Comparison of ENCODE assay signal across 7 mouse cellular contexts in genomic region chrX:169969765-169970164, GRCm38 (mm10). TPM values are rescaled to one million over a fixed set of nuclear protein-coding genes. Genes with fewer than 3 reads are reported as not detected.
DNase-seq lines count a peak whose midpoint lies in the region; ATAC-seq and TF ChIP-seq lines count a peak whose summit lies in the region.
"Not testable (repeated sequence)": the region's sequence is repeated elsewhere in the genome, so short reads cannot be mapped to it uniquely, and the experiment has no call there.

No protein-coding gene starts in this region.

- H3K27ac ChIP-seq in liver, adult 2 months (replicated peaks; ENCODE audit: insufficient read depth, low read depth, low read length); midbrain, embryonic 13.5 days: not testable (repeated sequence)

- not testable (repeated sequence) for TF ChIP-seq POLR2A in liver, adult 2 months (IDR thresholded peaks at IDR 0.05; ENCODE audit: extremely low read depth, insufficient read depth, low read length)

- H3K4me1 ChIP-seq in liver, adult 2 months (ENCODE audit: control insufficient read depth, insufficient read depth, low read length); midbrain, embryonic 13.5 days (replicated peaks): not testable (repeated sequence)

- H3K27me3 ChIP-seq in liver, adult 2 months (ENCODE audit: control insufficient read depth, insufficient read depth, low read length); midbrain, embryonic 13.5 days: not testable (repeated sequence)

- not testable (repeated sequence) for H3K36me3 ChIP-seq in liver, adult 2 months (ENCODE audit: control insufficient read depth, insufficient read depth, low read length)
- peaks cover 12% of the 10 kb centered on the region for H3K36me3 ChIP-seq in midbrain, embryonic 13.5 days

- 72% methylated on average over 3 of the region's 3 CpGs for WGBS in liver, adult 2 months
- WGBS in midbrain, embryonic 13.5 days, result 90% methylated on average over 3 of the region's 3 CpGs

- not testable (repeated sequence) for H3K4me2 ChIP-seq in midbrain, embryonic 13.5 days (replicated peaks)

- H3K4me3 ChIP-seq in liver, adult 2 months (ENCODE audit: insufficient read depth, low read depth, low read length); midbrain, embryonic 13.5 days (replicated peaks): not testable (repeated sequence)

- not testable (repeated sequence) for H3K79me2 ChIP-seq in liver, adult 2 months (ENCODE audit: control insufficient read depth, insufficient read depth, low read length)

- peaks cover 30% of the 10 kb centered on the region for H3K9me3 ChIP-seq in midbrain, embryonic 13.5 days

- H3K9ac ChIP-seq in liver, adult 2 months (ENCODE audit: low read depth, low read length); midbrain, embryonic 13.5 days (replicated peaks): not testable (repeated sequence)

- peak; percentile 29; the same call in 1 of the 2 replicates for ATAC-seq in midbrain, embryonic 13.5 days

- DNase-seq in brain, adult 2 months (ENCODE audit: low read depth, low spot score), result peak; percentile 7
- DNase-seq in embryo, embryonic 9.5 days (ENCODE audit: extremely low spot score), result peak; percentile 6
- DNase-seq in heart, adult 11 months, result peak; percentile 95
- peak; percentile 7 for DNase-seq in induced T-regulatory cell, adult 2 months (ENCODE audit: low read depth)
- DNase-seq in liver, adult 2 months (ENCODE audit: extremely low read depth, low read depth, low spot score), result peak; percentile 8
- DNase-seq in retina, embryonic 14.5 days (ENCODE audit: low spot score), result peak; percentile 37

- not testable (repeated sequence) for TF ChIP-seq CTCF in liver, adult 2 months (IDR thresholded peaks at IDR 0.05; ENCODE audit: low read depth, low read length)

RNA-seq across cellular contexts. Expression of gene Gm21887, which starts 39.7 kb away (rescaled TPM):
- total RNA-seq in liver, adult 2 months (2014; rRNA removed), result 8.0 and 11.5 TPM in 2 replicates
- polyA plus RNA-seq in liver, adult 2 months (2012; rRNA removed), result 102 and 123 TPM in 2 replicates
- 164 and 183 TPM in 2 replicates for polyA plus RNA-seq in midbrain, embryonic 13.5 days (2015; fragmentation: Nextera tagmentation; extraction: Ambion mirVana)

Comparison
In these comparisons a context has a peak if more than half of its experiments do, and no peak if none do; other contexts are left out.
1. DNase-seq: peak in every context shown above with its lines; median percentile 95 in heart, adult 11 months; 37 in retina, embryonic 14.5 days; 8 in liver, adult 2 months; 7 in brain, adult 2 months; 7 in induced T-regulatory cell, adult 2 months; 6 in embryo, embryonic 9.5 days.